Mouse (Mus musculus) ES-Bruce4 (cell line): Measurements from ENCODE around the gene Wfs1. TPM values are rescaled to one million over a fixed set of nuclear protein-coding genes. Genes with fewer than 3 reads are reported as not detected.

Experiments
- H3K27ac ChIP-seq: 2 replicates; pipeline ENCODE4 v1.5.1; 2012; ENCODE audit warnings: low read length, inconsistent platforms; ENCODE audit not compliant: insufficient read depth
- H3K27me3 ChIP-seq: 2 replicates; pipeline ENCODE4 v1.6.1; 2012; ENCODE audit warnings: mild to moderate bottlenecking, low read length, inconsistent platforms; ENCODE audit not compliant: control insufficient read depth, poor library complexity, insufficient read depth, severe bottlenecking
- H3K36me3 ChIP-seq: 2 replicates; pipeline ENCODE4 v1.6.1; 2012; ENCODE audit warnings: inconsistent platforms, mild to moderate bottlenecking, low read length, moderate library complexity; ENCODE audit not compliant: control insufficient read depth, poor library complexity, insufficient read depth, severe bottlenecking
- H3K4me1 ChIP-seq: one replicate; pipeline ENCODE4 v1.8.1; 2011; ENCODE audit warnings: low read length; ENCODE audit not compliant: control insufficient read depth, insufficient read depth
- H3K4me3 ChIP-seq: 2 replicates; pipeline ENCODE4 v1.5.1; 2011; ENCODE audit warnings: low read depth, mild to moderate bottlenecking, low read length
- H3K9ac ChIP-seq: 2 replicates; pipeline ENCODE4 v1.6.1; 2012; ENCODE audit warnings: low read depth, mild to moderate bottlenecking, inconsistent platforms; ENCODE audit not compliant: poor library complexity, severe bottlenecking
- H3K9me3 ChIP-seq: replicated peaks from 2 replicates; pipeline ENCODE4 v1.6.1; 2012; ENCODE audit warnings: mild to moderate bottlenecking, low read length, inconsistent platforms; ENCODE audit not compliant: control insufficient read depth, poor library complexity, insufficient read depth, severe bottlenecking
- CTCF ChIP-seq: IDR thresholded peaks from one replicate; pipeline ENCODE4 v1.8.1; 2011; ENCODE audit warnings: low read depth, low read length
- EP300 ChIP-seq: IDR thresholded peaks from 2 replicates; pipeline ENCODE4 v1.6.1; 2011; ENCODE audit warnings: low read depth, low read length; ENCODE audit not compliant: insufficient read depth
- POLR2A ChIP-seq: IDR thresholded peaks from one replicate; pipeline ENCODE4 v1.8.1; 2011; ENCODE audit warnings: low read length; ENCODE audit not compliant: insufficient read depth
- polyA plus RNA-seq: library from polyadenylated mRNA; stranded (reverse); fragments of >200 nt; gene quantifications from 2 replicates; pipeline ENCODE4 v1.2.4, GENCODE M21; 2011; ENCODE audit warnings: low read depth; ENCODE audit not compliant: missing spikeins, insufficient read depth, insufficient read length

The Wfs1 gene
- polyA plus RNA-seq, 1 experiment: 10.1 TPM

GRCm38 (mm10) chr5:36952311-36952710 lies 36.7 kb downstream of the Wfs1 start:
- no peaks in the 10 kb centered on the region for H3K4me1 ChIP-seq
- H3K4me3 ChIP-seq: no peak overlapping the region
- H3K27ac ChIP-seq: no peak overlapping the region
- no peaks in the 10 kb centered on the region for H3K36me3 ChIP-seq
- H3K9me3 ChIP-seq: no peaks in the 10 kb centered on the region
- H3K27me3 ChIP-seq: no peaks in the 10 kb centered on the region
- H3K9ac ChIP-seq: no peak overlapping the region
- TF ChIP-seq EP300 (no peak), CTCF (no peak), POLR2A (no peak)

DNA sequence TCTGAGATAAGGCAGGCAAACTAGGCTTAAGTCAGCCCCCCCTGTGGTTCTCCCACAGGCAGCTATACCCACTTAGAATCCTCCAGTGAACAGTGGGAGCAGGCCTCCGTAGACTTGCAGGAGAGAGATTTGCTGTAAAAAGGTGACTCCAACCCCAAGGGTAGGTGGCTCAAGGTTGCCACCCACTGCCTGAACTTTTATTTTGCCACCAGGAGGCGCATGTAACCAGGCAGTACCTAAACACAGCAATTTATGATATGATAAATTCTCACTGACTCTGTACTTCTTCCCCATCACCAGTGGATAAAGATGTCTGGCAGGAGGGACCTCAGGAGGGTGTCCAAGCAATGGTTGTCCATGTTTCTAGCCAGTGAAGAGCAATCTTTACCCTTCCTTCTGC lies 38.1 kb downstream of the Wfs1 start:
- Histone ChIP-seq H3K36me3 (no peaks in the 10 kb centered on the region), H3K9ac (no peak overlapping the region), H3K4me1 (no peaks in the 10 kb centered on the region), H3K9me3 (no peaks in the 10 kb centered on the region), H3K4me3 (no peak overlapping the region), H3K27me3 (no peaks in the 10 kb centered on the region), H3K27ac (no peak overlapping the region)
- TF ChIP-seq CTCF (peak; percentile 34), POLR2A (no peak)

DNA sequence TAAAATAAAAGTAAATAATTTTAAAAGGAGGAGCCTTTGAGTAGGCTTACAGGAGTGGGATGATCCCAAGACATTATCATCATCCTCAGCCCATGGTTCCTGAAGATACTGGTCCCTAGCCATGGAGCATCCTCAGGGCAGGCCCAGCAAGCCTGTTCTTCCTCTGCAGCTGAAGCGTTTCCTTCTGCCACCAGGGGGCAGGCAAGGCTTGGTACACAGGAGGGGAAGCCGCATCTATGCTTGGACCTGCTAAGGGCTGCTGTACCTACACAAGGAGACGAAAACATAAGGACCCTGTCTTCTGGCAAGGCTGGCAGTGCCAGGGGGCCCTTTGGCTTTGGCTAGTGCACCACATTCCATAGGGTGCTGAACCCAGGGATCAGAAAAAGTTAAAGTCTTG lies 40.2 kb downstream of the Wfs1 start:
- no peak overlapping the region for H3K9ac ChIP-seq
- TF ChIP-seq POLR2A (no peak), CTCF (peak; percentile 96)
- H3K9me3 ChIP-seq: no peaks in the 10 kb centered on the region
- H3K4me1 ChIP-seq: peaks cover 5% of the 10 kb centered on the region
- no peaks in the 10 kb centered on the region for H3K36me3 ChIP-seq
- no peak overlapping the region for H3K4me3 ChIP-seq
- H3K27me3 ChIP-seq: no peaks in the 10 kb centered on the region
- no peak overlapping the region for H3K27ac ChIP-seq

DNA sequence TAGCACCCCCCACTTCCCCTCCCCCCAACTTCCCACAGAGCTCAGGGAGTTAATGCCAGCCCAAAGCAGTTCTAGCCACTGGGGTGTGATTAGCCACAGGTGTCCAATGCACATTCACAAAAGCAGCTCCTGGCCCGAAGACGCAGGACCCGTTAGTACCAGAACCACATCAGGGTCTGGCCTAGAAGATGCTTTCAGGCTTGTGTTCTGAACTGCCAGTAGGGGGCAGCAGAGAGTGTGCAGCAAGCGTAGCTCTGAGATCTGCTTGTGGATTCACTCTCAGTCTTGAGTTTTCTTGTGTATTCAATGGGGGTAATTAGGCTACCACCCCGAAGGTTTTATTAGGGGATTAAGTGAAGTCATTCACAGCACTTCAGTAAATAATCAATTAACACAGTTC lies 42.6 kb downstream of the Wfs1 start:
- Histone ChIP-seq H3K27ac (no peak overlapping the region), H3K27me3 (no peaks in the 10 kb centered on the region), H3K36me3 (no peaks in the 10 kb centered on the region), H3K9ac (no peak overlapping the region), H3K9me3 (no peaks in the 10 kb centered on the region), H3K4me1 (peaks cover 5% of the 10 kb centered on the region), H3K4me3 (no peak overlapping the region)
- no peak for TF ChIP-seq EP300
- no peak for TF ChIP-seq POLR2A
- TF ChIP-seq CTCF: peak; percentile 94

- H3K36me3 ChIP-seq: no peaks in the 10 kb centered on the region
- no peak overlapping the region for H3K4me3 ChIP-seq
- H3K27ac ChIP-seq: no peak overlapping the region
- H3K27me3 ChIP-seq: no peaks in the 10 kb centered on the region
- no peak overlapping the region for H3K9ac ChIP-seq
- TF ChIP-seq CTCF (no peak), POLR2A (no peak), EP300 (no peak)
- no peaks in the 10 kb centered on the region for H3K9me3 ChIP-seq
- H3K4me1 ChIP-seq: peaks cover 5% of the 10 kb centered on the region
These were observed 43.3 kb downstream of the Wfs1 start for GRCm38 (mm10) chr5:36945713-36946112.

- Histone ChIP-seq H3K27ac (no peak overlapping the region), H3K9ac (no peak overlapping the region), H3K27me3 (no peaks in the 10 kb centered on the region), H3K4me1 (peaks cover 5% of the 10 kb centered on the region), H3K36me3 (no peaks in the 10 kb centered on the region), H3K4me3 (no peak overlapping the region), H3K9me3 (no peaks in the 10 kb centered on the region)
- TF ChIP-seq POLR2A (no peak), EP300 (0 out of 2 replicates have a peak, but pooled peaks have one; percentile 10)
These were observed 43.8 kb downstream of the Wfs1 start for GRCm38 (mm10) chr5:36945102-36945701.
